In the genomic region with DNA sequence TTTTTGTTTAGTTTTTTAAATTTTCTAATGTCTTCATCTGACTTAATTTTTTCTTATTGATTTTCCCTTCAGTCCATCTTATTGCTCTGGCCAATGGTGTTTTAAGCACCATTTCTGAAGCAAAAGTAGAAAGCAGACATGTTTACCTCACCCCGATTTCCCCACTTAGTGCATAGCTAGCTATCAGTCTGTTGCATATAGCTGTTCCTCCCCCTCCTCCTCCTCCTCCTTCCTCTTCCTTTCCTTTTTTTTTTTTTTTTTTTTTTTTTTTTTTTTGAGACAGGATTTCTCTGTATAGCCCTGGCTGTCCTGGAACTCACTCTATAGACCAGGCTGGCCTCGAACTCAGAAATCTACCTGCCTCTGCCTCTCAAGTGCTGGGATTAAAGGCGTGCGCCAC, we compare ENCODE assay signal across 13 mouse cellular contexts. TPM values are rescaled to one million over a fixed set of nuclear protein-coding genes. Genes with fewer than 3 reads are reported as not detected.
"Had no signal": no experiment of that assay in that cellular context is flagged by ENCODE, and none has a peak within 500 bp of the region (broad histone marks: within the 10 kb centered on the region; RNA-seq: fewer than 3 reads in every experiment).

No protein-coding gene starts in this region.

RNA-seq across cellular contexts. Expression of a gene that starts 11.0 kb away (rescaled TPM):
- total RNA-seq: megakaryocyte-erythroid progenitor cell, adult 5-6 weeks had no signal
- polyA plus RNA-seq: liver, postnatal 0 days; midbrain, embryonic 10.5 days; midbrain, embryonic 12.5 days; midbrain, embryonic 14.5 days; myocyte; neural tube, embryonic 11.5 days; neural tube, embryonic 13.5 days; neural tube, embryonic 15.5 days; small intestine, adult 2 months; stomach, embryonic 14.5 days; stomach, embryonic 16.5 days; thymus, postnatal 0 days had no signal
